Mouse (Mus musculus): ENCODE data around the gene Hspb6. TPM values are rescaled to one million over a fixed set of nuclear protein-coding genes. Genes with fewer than 3 reads are reported as not detected.

Gene Hspb6
- polyA plus RNA-seq, 1 experiment from 2014 or later = 12.1 TPM

DNA sequence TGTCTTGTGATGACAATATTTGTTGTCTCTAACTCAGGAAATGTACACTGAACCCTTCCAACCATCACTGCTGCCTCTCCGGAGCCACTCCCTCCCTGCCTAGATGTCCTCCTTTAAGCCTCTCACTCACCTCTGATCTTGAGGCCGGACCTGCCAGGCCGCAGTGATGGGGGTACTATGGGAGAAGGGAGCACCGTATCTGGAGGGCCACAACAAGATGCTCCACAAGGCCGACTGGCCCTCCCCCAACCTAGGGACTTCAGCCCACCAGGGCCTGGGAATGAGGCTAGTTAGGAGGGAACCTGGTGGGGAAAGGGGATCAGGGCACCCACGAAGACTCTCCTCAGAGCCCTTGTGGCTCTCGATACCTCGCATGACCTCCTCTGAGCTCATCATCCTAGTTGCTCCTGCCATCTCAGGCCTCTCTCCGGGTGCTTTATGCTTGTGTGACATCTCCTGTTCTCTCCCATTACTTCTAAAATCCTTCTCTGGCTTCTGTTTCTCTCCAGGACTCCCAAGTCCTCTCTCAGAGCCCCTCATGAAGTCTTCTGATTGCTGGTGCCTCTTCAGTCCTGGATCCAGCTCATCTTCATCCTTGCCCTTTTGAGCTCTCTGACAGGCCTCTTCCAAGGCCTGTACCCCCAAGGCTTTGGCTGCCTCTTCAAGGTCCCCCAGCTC is 39.1 kb downstream of the Hspb6 start:
- Histone ChIP-seq H3K9me3 (replicated peaks) (no peaks in the 10 kb centered on the region), H3K9ac (no peak overlapping the region), H3K4me3 (no peak overlapping the region), H3K4me1 (peaks cover 23% of the 10 kb centered on the region), H3K36me3 (ENCODE audit: poor library complexity, severe bottlenecking) (peaks cover 8% of the 10 kb centered on the region), H3K4me2 (no peak overlapping the region), H3K27ac (no peak overlapping the region), H3K27me3 (no peaks in the 10 kb centered on the region)
- no peak for ATAC-seq
- 89% methylated on average over 9 of the region's 9 CpGs for WGBS

DNA sequence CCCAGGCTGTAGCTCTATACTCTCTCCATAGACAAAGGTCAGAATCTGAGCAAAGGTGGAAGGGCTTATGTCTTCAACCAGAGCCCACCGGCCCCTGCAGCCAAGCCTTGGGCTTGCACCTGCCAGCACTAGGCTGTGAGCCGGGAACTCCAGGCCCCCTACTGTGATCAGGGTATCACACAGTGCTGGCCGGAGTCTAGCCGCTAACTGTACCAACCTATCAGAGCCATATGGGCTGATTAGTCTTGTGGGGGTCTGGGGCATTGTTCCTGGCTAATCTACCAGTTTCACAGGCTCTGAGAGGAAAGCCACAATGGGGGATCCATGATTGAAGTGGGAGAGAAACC is 39.6 kb downstream of the Hspb6 start:
- 10% methylated on average over 4 of the region's 4 CpGs for WGBS
- Histone ChIP-seq H3K27ac (no peak overlapping the region), H3K36me3 (ENCODE audit: poor library complexity, severe bottlenecking) (peaks cover 3% of the 10 kb centered on the region; the same call in 1 of the 2 replicates), H3K4me3 (no peak overlapping the region), H3K9ac (peak overlapping the region; percentile 45; the same call in 1 of the 2 replicates), H3K4me2 (no peak overlapping the region), H3K9me3 (replicated peaks) (no peaks in the 10 kb centered on the region), H3K27me3 (no peaks in the 10 kb centered on the region), H3K4me1 (peaks cover 19% of the 10 kb centered on the region)
- no peak for ATAC-seq

DNA sequence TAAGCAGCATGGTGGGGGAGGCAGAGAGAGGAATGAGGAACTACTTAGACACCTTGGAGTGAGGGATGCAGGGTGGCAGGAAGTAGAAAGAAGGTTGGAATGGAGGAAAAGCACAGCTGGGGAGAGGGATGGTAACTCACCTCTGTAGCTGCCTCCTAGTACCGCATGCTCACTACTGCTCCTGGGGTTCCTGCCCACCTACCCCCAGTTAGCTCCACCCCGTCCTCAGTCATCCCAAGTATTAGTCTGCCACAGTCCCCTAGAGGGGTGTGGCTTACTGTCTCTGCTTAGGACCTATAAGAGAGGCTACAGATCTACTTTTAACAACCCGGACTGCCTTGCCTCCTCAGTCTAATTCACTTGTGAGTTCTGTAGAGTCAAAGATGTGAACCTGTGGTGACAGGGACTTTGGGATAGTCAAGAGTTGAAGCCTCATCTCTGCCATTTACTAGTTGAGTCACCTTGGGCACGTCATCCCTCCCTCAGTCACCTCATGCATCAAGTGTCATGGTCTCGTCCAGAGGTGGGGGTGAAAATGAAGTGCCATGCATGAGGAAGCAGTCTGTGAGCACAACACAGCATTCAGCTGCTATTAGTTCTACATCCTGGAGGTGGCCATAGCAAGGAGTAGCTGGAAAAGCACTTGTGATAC is 40.9 kb downstream of the Hspb6 start:
- H3K4me3 ChIP-seq = no peak overlapping the region
- no peaks in the 10 kb centered on the region for H3K9me3 ChIP-seq (replicated peaks)
- H3K27ac ChIP-seq = no peak overlapping the region
- no peak overlapping the region for H3K9ac ChIP-seq
- WGBS = 58% methylated on average over 5 of the region's 5 CpGs
- H3K4me2 ChIP-seq = no peak overlapping the region
- H3K4me1 ChIP-seq = peaks cover 7% of the 10 kb centered on the region
- H3K27me3 ChIP-seq = no peaks in the 10 kb centered on the region
- H3K36me3 ChIP-seq (ENCODE audit: poor library complexity, severe bottlenecking) = no peaks in the 10 kb centered on the region
- ATAC-seq = no peak

DNA sequence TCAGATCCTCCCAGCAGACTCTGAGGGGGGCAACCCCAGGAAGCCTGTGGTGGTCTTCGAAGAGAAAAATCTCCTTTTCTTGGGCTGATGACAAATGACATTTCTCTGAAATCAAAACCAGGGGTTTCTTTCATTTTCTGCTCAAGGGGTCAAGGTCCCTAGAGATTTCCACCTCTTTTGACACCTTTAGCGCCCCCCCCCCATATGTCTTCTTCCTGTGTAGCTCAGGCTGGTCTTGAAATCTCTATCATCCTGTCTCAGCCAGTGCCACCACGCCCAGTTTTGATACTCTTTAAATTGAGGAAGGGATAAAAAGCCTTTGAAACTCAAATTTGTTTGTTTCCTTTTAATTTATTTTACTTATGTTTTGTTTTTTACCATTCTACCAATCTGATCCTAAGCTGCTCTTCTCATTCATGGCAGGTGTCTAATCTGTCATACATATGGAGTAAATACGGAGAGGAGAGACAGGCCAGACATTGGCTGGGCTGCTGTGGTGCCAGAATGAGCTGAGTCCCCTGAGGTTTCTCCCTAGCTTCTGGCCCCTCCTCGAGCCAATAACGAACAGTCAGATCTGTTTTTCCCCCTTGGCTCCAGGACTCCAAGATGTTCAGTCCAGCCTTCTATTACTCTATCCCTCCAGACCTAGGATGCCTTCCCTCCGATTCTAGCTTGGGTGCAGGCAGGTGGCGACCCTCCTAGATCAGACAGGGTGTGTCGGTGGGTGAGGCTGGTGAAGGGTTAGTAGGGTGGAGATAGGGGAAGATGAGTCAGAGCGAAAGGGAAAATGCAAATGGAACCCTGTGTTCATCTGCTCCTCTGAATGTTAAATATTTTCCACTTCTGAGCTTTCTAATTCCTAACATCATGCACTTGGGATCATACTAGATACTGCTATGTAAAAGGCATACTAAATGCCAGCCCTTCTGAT is 41.9 kb downstream of the Hspb6 start:
- WGBS = 77% methylated on average over 10 of the region's 10 CpGs
- no peak overlapping the region for H3K4me2 ChIP-seq

DNA sequence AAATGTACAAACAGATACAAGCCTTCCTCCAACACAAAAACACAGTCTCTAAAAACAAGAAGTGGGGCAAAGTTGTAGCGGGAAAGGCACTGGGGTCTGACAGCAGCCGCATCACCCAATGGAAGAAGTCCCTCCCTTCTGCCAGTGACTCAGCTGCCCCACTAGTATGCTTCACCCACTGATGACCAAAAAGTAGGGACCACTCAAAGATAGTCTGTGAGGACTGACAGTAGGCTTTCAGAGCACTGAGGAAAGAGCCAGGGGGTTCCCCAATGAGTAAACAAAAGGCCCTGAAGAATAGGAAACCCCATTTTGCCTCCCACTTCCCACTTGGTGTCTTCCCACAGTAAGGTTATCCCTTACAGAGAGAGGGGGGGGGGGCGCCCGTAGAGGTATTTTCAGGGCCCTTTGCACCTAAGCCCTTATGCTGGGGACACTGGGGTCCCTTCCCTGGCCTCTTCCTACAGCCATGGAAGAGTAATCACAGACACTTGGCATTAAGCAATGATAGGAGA is 42.6 kb downstream of the Hspb6 start:
- Histone ChIP-seq H3K4me1 (peaks cover 9% of the 10 kb centered on the region), H3K36me3 (ENCODE audit: poor library complexity, severe bottlenecking) (no peaks in the 10 kb centered on the region), H3K27me3 (no peaks in the 10 kb centered on the region), H3K4me2 (no peak overlapping the region), H3K27ac (no peak overlapping the region), H3K9me3 (replicated peaks) (no peaks in the 10 kb centered on the region), H3K4me3 (no peak overlapping the region), H3K9ac (no peak overlapping the region)
- ATAC-seq = no peak
- WGBS = 84% methylated on average over 3 of the region's 4 CpGs

More for the DNA sequence above, 41.9 kb downstream of the Hspb6 start:
- no peak overlapping the region for H3K4me3 ChIP-seq
- no peaks in the 10 kb centered on the region for H3K36me3 ChIP-seq (ENCODE audit: poor library complexity, severe bottlenecking)
- no peak overlapping the region for H3K9ac ChIP-seq
- ATAC-seq = no peak
- no peaks in the 10 kb centered on the region for H3K27me3 ChIP-seq
- H3K4me1 ChIP-seq = peaks cover 7% of the 10 kb centered on the region
- H3K9me3 ChIP-seq (replicated peaks) = no peaks in the 10 kb centered on the region
- H3K27ac ChIP-seq = no peak overlapping the region

DNA sequence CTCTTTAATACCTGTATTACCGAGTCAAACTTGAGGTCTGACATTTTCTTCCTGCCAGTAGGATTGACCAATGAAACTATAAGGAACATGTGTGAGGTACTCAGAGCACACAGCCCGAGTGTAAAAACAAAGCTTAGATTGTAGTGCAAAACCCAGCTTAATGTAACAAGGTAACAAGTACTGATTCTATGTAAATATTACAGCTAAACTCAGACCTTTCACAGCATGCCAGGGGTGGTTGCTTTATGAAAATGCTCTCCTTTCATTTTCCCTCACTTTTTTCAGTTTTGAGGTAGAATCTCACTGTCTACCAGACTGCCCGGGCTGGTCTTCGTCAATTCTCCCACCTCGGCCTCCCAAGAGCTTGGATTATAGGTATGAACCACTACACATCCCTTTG is 44.1 kb downstream of the Hspb6 start:
- Histone ChIP-seq H3K36me3 (ENCODE audit: poor library complexity, severe bottlenecking) (no peaks in the 10 kb centered on the region), H3K9me3 (replicated peaks) (no peaks in the 10 kb centered on the region), H3K27me3 (no peaks in the 10 kb centered on the region), H3K4me1 (peaks cover 13% of the 10 kb centered on the region), H3K27ac (no peak overlapping the region), H3K4me3 (no peak overlapping the region), H3K4me2 (no peak overlapping the region), H3K9ac (no peak overlapping the region)
- ATAC-seq = no peak
- 81% methylated on average over 5 of the region's 5 CpGs for WGBS

DNA sequence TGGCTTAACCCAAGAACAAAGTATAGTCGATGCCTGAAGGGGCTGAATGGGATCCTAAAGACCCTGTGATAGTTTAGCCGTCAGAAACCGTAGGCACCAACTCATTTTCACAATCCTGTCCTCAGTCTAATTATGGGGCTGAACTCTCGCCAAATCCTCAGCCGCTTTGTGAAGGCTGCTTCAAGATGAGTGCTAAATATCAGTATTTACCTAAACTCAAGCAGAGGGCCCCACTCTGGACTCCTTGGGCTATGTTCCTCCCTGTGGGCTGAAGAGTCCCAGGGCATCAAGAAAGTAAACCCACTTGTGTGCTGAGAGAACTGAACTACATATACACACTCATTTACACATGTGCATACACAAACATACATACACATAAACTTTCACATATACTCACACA is 44.8 kb downstream of the Hspb6 start:
- ATAC-seq = no peak
- Histone ChIP-seq H3K27me3 (no peaks in the 10 kb centered on the region), H3K4me2 (no peak overlapping the region), H3K36me3 (ENCODE audit: poor library complexity, severe bottlenecking) (no peaks in the 10 kb centered on the region), H3K9ac (no peak overlapping the region), H3K27ac (no peak overlapping the region), H3K4me3 (no peak overlapping the region), H3K9me3 (replicated peaks) (no peaks in the 10 kb centered on the region), H3K4me1 (peaks cover 13% of the 10 kb centered on the region)
- WGBS = 53% methylated on average over 5 of the region's 5 CpGs

DNA sequence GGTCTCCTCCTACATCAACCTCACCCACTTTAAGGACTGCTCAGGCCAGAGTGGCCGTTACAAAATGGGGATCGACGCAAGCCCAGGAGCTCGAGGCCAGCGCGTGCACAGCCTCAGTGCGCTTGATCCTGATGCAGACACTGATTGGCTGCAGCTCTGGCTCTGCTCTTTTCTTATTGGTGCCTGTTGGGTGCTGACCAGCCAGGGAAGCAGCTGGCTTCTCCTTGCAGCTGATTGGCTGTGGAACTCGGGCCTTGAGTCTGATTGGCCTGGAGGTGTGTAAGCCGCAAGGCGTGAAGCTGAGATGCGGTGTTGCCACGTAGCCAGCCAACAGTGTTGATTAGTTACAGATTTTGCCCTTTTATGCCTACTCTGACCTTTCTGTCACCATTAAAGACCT is 46.8 kb downstream of the Hspb6 start, which contains the start of gene Zbtb32:
Gene Zbtb32 (minus strand): TSS at position 124 of the 400 bp plus-strand sequence.
- 98% methylated on average over 12 of the region's 12 CpGs for WGBS
- no peak within 1 kb of the TSS for H3K9ac ChIP-seq
- H3K9me3 ChIP-seq (replicated peaks) = no peaks in the 10 kb centered on the region
- H3K27ac ChIP-seq = no peak within 1 kb of the TSS; the same call in 1 of the 2 replicates
- no peak for ATAC-seq
- H3K4me3 ChIP-seq = peak within 1 kb of the TSS; percentile 4; the same call in 1 of the 2 replicates
- H3K4me2 ChIP-seq = peak within 1 kb of the TSS; percentile 40
- H3K36me3 ChIP-seq (ENCODE audit: poor library complexity, severe bottlenecking) = no peaks in the 10 kb centered on the region
- peaks cover 13% of the 10 kb centered on the region for H3K4me1 ChIP-seq
- no peaks in the 10 kb centered on the region for H3K27me3 ChIP-seq

DNA sequence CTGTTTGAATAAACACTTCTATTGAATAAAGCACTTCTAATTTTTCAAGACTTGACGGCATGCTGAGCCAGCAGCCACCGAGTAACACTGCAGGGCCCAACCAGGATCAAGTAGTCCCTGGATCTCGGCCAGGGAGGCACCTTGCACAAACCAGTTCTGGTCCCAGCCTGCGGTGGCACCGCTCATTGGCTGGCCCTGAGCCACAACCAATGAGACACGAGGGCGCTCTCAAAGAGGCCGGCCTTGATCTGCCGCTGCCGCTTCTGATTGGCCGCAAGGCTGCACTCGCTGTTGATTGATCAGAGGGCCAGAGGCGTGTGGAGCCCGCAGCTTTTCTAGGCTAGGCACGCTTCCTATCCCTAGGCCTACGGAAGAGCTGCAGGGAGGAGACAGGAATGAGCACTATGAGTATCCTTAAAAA is 48.0 kb downstream of the Hspb6 start:
- Histone ChIP-seq H3K4me2 (peak overlapping the region; percentile 40), H3K36me3 (ENCODE audit: poor library complexity, severe bottlenecking) (no peaks in the 10 kb centered on the region), H3K9ac (0 out of 2 replicates have a peak overlapping the region, but pooled peaks have one; percentile 27), H3K4me3 (peak overlapping the region; percentile 4; the same call in 1 of the 2 replicates), H3K9me3 (replicated peaks) (no peaks in the 10 kb centered on the region), H3K27me3 (no peaks in the 10 kb centered on the region), H3K4me1 (peaks cover 13% of the 10 kb centered on the region), H3K27ac (no peak overlapping the region; the same call in 1 of the 2 replicates)
- peak; percentile 99 for ATAC-seq
- 0% methylated on average over 16 of the region's 16 CpGs for WGBS

DNA sequence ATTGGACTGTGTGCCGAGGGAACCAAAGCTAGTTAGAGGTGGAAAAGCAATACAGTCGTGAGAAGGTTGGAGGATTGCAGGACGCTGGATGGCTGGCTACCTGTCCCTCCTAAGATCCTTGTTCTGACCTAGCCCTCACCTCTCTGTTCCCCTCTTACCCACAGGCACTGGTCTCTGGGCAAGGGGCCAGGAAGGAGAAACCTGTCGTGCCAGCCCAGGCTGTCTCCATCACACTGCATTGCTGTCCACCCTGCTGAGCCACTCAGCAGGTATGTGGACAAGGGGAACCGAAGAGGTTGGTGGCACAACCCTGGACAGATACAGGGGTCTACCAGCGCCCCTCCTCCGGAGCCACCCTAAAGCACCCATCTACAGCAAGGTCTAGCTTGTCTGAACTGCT is 48.7 kb downstream of the Hspb6 start:
- 73% methylated on average over 7 of the region's 7 CpGs for WGBS
- Histone ChIP-seq H3K27me3 (no peaks in the 10 kb centered on the region), H3K4me3 (no peak overlapping the region), H3K36me3 (ENCODE audit: poor library complexity, severe bottlenecking) (no peaks in the 10 kb centered on the region), H3K4me2 (peak overlapping the region; percentile 40), H3K27ac (no peak overlapping the region), H3K9ac (peak overlapping the region; percentile 27), H3K9me3 (replicated peaks) (no peaks in the 10 kb centered on the region), H3K4me1 (peaks cover 13% of the 10 kb centered on the region)
- ATAC-seq = no peak

DNA sequence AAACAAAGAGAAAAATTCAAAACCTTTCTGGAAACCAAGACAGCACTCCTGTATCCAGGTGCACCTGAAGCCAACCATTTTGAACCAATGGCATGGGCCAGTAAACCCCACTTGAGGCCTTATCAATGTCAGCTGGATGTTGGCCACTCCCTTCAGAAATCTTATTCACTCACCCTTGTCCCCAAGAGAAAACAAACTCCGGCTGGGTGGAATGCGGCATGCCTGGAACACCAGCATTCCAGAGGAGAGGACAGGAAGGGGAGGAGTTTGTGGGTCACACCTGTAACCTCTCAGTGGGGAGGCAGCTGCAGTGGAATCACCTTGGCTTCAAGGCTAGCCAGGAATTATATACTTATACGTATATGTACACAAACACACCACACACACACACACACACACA is 50.6 kb downstream of the Hspb6 start:
- no peaks in the 10 kb centered on the region for H3K27me3 ChIP-seq
- no peaks in the 10 kb centered on the region for H3K9me3 ChIP-seq (replicated peaks)
- 60% methylated on average over 3 of the region's 3 CpGs for WGBS
- ATAC-seq = no peak
- no peak overlapping the region for H3K9ac ChIP-seq
- no peak overlapping the region for H3K27ac ChIP-seq
- H3K4me3 ChIP-seq = no peak overlapping the region
- no peaks in the 10 kb centered on the region for H3K36me3 ChIP-seq (ENCODE audit: poor library complexity, severe bottlenecking)
- peaks cover 13% of the 10 kb centered on the region for H3K4me1 ChIP-seq
- H3K4me2 ChIP-seq = no peak overlapping the region

DNA sequence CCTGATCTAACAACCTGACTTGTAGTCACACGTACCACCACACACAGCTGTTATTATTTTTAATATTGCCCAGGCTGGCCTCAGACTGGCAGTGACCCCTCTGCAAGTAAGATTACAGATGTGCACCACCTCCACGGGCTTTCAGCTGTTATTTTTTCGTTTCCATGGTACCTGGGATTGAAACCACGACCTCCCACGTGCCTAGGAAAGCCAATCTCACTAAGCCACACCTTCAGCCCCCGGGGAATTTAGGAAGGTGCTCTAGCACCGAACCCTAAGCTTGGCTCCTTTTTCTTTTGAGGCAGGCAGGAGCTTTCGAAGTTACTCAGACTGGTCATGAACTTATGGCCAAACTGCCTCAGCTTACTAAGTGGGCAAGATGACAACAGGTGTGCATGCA is 52.4 kb downstream of the Hspb6 start:
- no peaks in the 10 kb centered on the region for H3K9me3 ChIP-seq (replicated peaks)
- peaks cover 12% of the 10 kb centered on the region for H3K4me1 ChIP-seq
- WGBS = 66% methylated on average over 8 of the region's 8 CpGs

More for the DNA sequence above, 52.4 kb downstream of the Hspb6 start:
- Histone ChIP-seq H3K27me3 (no peaks in the 10 kb centered on the region), H3K9ac (no peak overlapping the region), H3K4me3 (no peak overlapping the region), H3K36me3 (ENCODE audit: poor library complexity, severe bottlenecking) (no peaks in the 10 kb centered on the region), H3K4me2 (no peak overlapping the region), H3K27ac (no peak overlapping the region)
- ATAC-seq = no peak

Measured in forebrain, embryonic 13.5 days (tissue).